Mouse (Mus musculus): ENCODE results near the gene Ypel1. TPM values are rescaled to one million over a fixed set of nuclear protein-coding genes. Genes with fewer than 3 reads are reported as not detected.
A peak's percentile ranks its signal among the peaks of the same experiment; 100 is the strongest.

Gene Ypel1
- total and polyA plus RNA-seq, 3 experiments: 0.42 to 1.1 TPM; not detected in 1

DNA sequence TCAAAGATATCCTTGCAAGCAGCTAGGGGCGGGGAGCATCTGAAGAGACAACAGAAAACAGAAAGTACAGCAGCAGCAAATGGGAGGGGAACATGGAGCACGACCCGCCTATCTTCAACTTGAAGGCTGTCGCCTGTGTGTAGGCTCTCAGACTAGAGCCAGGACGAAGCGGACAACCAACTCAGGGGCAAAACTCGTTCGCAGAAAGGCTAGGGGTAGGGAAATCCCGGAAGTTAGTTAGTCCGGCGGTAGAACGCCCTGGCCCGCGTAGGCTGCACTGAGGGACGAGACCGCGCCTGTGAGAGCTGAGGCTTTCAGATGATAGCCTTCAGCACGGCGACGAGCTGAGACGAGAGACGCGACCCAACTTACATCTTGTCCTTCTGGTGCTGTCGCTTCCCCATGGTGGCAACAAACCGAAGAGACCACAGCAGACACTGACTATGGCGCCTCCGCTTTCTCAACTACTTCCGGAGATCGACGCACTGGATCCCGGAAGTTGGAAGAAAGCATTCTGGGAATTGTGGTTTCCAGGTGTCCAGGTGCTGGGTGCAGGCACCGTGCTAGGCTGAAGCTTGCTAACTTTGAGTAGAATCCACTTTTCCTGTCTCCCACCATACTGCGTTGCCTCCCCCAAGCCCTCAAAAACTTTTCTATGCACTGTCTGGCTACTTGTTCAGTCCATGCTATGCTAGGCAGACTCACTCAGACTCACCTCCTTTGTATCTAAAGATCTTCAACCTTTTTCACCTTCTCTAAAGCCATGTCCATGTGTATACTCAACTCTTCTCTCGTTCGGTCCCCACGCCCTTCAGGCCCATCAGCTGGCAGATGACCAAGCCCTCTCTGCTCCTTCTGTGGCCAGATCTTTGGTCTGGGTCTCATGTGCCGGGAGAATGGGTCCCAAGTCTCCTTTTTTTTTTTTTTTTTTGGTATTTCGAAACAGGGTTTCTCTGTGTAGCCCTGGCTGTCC lies 41.6 kb downstream of the Ypel1 start, which contains the start of gene Ppil2:
TSS of gene Ppil2 (minus strand) at position 487 of the 973 bp plus-strand sequence.
- DNase-seq (ENCODE audit: low read depth, low spot score): peak; percentile 91
- Histone ChIP-seq H3K36me3 (ENCODE audit: control insufficient read depth in 1 of 2, insufficient read depth in 2 of 2, low read length in 2 of 2) (peaks cover 1 to 9% of the 10 kb centered on the region in 2 experiments; a peak in 2 of 4 replicates), H3K4me3 (ENCODE audit: control insufficient read depth in 1 of 2, insufficient read depth in 1 of 2, low read depth in 2 of 2, low read length in 2 of 2) (peak within 1 kb of the TSS; percentile 71 to 90), H3K27ac (ENCODE audit: control insufficient read depth, low read depth, low read length) (peak within 1 kb of the TSS; percentile 88), H3K27me3 (ENCODE audit: control insufficient read depth in 1 of 2, insufficient read depth in 2 of 2, low read length in 2 of 2) (no peaks in the 10 kb centered on the region), H3K9me3 (replicated peaks; ENCODE audit: insufficient read depth, low read length) (no peaks in the 10 kb centered on the region), H3K4me1 (ENCODE audit: control insufficient read depth in 1 of 2, insufficient read depth in 2 of 2, low read length in 2 of 2) (peaks cover 3 to 6% of the 10 kb centered on the region in 2 experiments), H3K9ac (ENCODE audit: control insufficient read depth, low read depth, low read length, poor library complexity, severe bottlenecking) (peak within 1 kb of the TSS; percentile 87), H3K79me2 (ENCODE audit: control insufficient read depth, insufficient read depth, low read length, poor library complexity) (peaks cover 2% of the 10 kb centered on the region)
- TF ChIP-seq POLR2AphosphoS5 (IDR thresholded peaks at IDR 0.05; ENCODE audit: borderline replicate concordance, low read depth, low read length): no peak
- peak; percentile 98 for TF ChIP-seq HCFC1 (IDR thresholded peaks at IDR 0.05; ENCODE audit: low read depth, low read length)
- TF ChIP-seq SIN3A (IDR thresholded peaks at IDR 0.05; ENCODE audit: low read length): peak; percentile 84; the same call in 1 of the 2 replicates
- 0 out of 2 replicates have a peak, but pooled peaks have one; percentile 54 for TF ChIP-seq MYC (IDR thresholded peaks at IDR 0.05; ENCODE audit: low read depth, low read length)
- peak; percentile 77 for TF ChIP-seq TBP (IDR thresholded peaks at IDR 0.05; ENCODE audit: low read depth, low read length)
- peak; percentile 72; the same call in 1 of the 2 replicates for TF ChIP-seq MAX (IDR thresholded peaks at IDR 0.05; ENCODE audit: low read length)
- TF ChIP-seq MXI1 (IDR thresholded peaks at IDR 0.05; ENCODE audit: low read depth, low read length): peak; percentile 60; the same call in 1 of the 2 replicates
- TF ChIP-seq POLR2AphosphoS2 (IDR thresholded peaks at IDR 0.05; ENCODE audit: low read length): peak; percentile 82
- TF ChIP-seq KAT2A (conservative IDR thresholded peaks at IDR 0.05; ENCODE audit: low read depth, low read length): peak; percentile 90
- peak; percentile 38; the same call in 1 of the 2 replicates for TF ChIP-seq ZNF384 (IDR thresholded peaks at IDR 0.05; ENCODE audit: low read depth, low read length)
- peak; percentile 59; the same call in 1 of the 2 replicates for TF ChIP-seq TCF12 (IDR thresholded peaks at IDR 0.05; ENCODE audit: low read depth, low read length)
- peak; percentile 95 for TF ChIP-seq ELF1 (IDR thresholded peaks at IDR 0.05; ENCODE audit: low read depth, low read length)
- 0 out of 2 replicates have a peak, but pooled peaks have one; percentile 28 for TF ChIP-seq MAZ (IDR thresholded peaks at IDR 0.05; ENCODE audit: low read depth, low read length)
- TF ChIP-seq ZMIZ1 (IDR thresholded peaks at IDR 0.05; ENCODE audit: low read depth, low read length): peak; percentile 80
- TF ChIP-seq POLR2A (IDR thresholded peaks at IDR 0.05; ENCODE audit: control insufficient read depth in 1 of 2, insufficient read depth in 1 of 2, low read depth in 1 of 2, low read length in 2 of 2, poor library complexity in 1 of 2): peak; percentile 83 to 88
- TF ChIP-seq NELFE (IDR thresholded peaks at IDR 0.05; ENCODE audit: low read depth, low read length): peak; percentile 89
- TF ChIP-seq MYB (IDR thresholded peaks at IDR 0.05; ENCODE audit: low read depth, low read length): no peak
- TF ChIP-seq USF2 (IDR thresholded peaks at IDR 0.05; ENCODE audit: borderline replicate concordance in 1 of 2, insufficient read depth in 1 of 2, low read depth in 1 of 2, low read length in 2 of 2): no peak
- TF ChIP-seq JUND (IDR thresholded peaks at IDR 0.05; ENCODE audit: low read depth, low read length): no peak

Measured in MEL (cell line).